Mouse (Mus musculus) spleen, adult 12 weeks (tissue): ENCODE results near the gene Nrg4.
"Not testable (repeated sequence)": the region's sequence is repeated elsewhere in the genome, so short reads cannot be mapped to it uniquely, and the experiment has no call there.

Source experiments
- DNase-seq: peaks from one replicate; pipeline ENCODE4 v3.0.0; 2022; ENCODE audit warnings: low spot score

Gene Nrg4

GRCm38 (mm10) chr9:55250595-55251247 lies 75.9 kb downstream of the Nrg4 start:
- no peak for DNase-seq

DNA sequence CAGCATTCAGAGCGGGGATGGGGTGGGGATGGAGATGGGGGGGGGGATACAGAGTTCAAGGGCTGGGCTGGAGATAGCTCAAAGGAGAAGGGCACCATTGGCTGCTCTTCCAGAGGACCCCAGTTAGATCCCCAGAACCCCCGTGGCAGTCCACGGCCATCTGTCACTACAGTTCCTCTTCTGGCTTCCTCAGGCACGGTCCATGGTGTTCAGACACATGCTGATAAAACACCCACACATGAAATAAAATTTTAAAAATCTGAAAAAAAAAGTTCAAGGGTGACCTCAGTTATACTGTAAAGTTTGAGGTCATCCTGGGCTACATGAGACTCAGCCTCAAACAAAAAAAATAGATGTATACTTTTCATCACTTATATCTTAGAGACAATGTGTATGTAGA lies 78.2 kb downstream of the Nrg4 start:
- no peak for DNase-seq

- no peak for DNase-seq
These were observed 79.7 kb downstream of the Nrg4 start for GRCm38 (mm10) chr9:55246918-55247317.

DNA sequence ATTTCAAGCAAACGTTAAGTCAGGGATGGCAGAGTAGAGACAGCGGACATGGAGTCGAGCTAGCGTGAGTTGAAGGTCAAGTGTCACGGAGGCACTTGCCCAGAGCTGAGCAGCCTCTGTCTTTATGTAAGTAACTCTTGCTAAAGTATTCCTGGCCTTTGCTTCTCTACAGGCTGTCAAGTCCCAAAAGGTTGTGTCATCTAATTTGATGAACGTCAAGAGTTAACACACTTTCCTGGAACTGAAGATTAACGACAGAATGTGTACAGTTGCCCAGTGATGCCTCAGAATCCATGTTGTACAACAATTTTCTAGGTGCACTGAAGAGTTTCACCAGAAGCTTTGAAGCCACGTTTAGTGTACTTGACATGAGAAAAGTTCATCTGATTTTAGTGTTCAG lies 80.2 kb downstream of the Nrg4 start:
- DNase-seq: no peak

GRCm38 (mm10) chr9:55245057-55245750 lies 81.4 kb downstream of the Nrg4 start:
- DNase-seq: not testable (repeated sequence)

DNA sequence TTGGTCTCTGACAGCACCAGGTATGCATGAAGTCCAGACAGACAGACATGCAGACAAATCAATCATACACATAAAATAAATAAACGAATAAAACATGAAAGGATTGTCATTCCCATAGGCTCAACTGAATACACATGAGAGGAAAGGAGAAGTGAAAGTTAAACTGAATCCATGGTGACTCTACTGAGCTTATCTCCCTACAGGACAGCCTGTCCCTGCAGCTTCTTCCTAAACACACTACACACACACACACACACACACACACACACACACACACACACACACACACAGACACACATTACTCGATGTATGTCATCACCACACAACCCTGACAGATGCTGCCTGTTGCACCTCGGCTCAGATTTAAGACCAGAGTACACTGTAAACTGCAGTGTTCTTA lies 82.6 kb downstream of the Nrg4 start:
- DNase-seq: no peak

GRCm38 (mm10) chr9:55243280-55243679 lies 83.4 kb downstream of the Nrg4 start:
- DNase-seq: no peak

DNA sequence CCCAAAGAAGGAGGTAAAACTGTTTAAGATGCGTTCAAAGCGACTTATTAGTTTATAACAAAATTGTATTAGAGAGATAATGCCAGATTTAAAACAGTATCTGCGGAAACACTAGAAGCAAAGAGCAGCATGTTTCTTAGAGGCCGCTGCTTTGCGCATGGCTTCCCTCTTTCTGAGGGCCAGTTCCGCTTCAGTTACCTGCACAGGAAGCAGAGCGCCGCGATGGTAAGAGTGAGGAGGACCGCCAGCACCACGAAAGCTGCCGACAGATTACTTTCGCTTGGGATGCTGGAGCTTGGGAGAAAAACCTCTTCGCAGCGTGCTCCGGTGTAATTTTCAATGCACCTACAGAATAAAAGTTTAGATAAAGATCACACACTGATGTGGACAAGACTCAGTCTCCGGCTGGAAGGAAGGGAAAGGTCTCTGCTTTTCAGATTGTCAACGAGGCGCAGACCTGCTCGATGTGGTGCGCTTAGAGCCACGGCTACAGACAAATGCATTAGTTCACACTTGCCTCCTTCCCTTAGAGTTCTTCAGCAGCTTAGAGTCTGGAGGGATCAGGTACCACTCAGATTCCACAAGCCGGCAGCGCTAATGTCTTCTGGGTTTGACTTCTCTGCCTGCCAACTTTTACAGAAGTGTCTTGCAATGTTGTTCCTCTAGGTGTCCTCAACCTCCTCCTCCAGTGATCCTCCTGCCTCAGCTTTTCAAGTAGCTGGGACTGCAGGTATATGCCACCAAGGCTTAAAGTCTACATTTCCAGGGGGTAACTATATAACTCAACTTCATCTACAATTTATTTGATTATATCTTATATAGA lies 84.6 kb downstream of the Nrg4 start:
- peak; percentile 3 for DNase-seq

- DNase-seq: no peak
These were observed 85.8 kb downstream of the Nrg4 start for GRCm38 (mm10) chr9:55240852-55241251.

- DNase-seq: no peak
These were observed 90.1 kb downstream of the Nrg4 start for GRCm38 (mm10) chr9:55236235-55237165.

- DNase-seq: not testable (repeated sequence)
These were observed 93.6 kb downstream of the Nrg4 start for GRCm38 (mm10) chr9:55233076-55233475.

DNA sequence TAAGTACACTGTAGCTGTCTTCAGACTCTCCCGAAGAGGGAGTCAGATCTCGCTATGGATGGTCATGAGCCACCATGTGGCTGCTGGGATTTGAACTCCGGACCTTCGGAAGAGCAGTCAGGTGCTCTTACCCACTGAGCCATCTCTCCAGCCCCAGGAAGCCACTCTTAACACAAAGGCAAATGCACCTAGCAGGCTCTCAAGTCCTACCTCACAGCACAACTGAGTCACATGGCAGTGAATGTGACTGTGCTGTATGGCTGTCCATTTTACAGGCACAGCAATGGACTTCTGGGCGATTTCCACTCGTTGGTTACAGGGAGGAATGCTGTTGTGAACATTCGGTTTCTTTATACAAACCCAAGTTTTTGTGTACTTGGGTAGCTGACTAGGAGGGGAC lies 94.1 kb downstream of the Nrg4 start:
- no peak for DNase-seq

DNA sequence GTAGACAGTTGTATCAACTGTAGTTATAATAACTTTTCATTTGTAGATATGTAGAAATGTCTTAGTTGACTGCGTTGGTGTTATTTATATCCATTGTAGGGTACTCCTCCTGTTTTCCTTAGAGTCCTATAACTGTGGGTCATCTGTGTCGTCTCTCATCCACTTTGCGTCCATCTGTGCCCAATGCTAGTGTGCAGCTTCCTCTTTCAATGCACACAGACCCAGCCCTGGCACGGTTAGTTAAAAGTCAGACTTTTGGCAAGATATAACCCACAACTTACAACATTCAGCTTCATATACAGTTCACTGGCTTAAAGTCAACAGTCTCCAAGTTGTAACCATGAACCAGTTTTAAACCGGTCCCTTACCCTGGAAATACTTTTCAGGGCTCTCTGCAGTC lies 94.5 kb downstream of the Nrg4 start:
- DNase-seq: no peak

GRCm38 (mm10) chr9:55231544-55231943 lies 95.1 kb downstream of the Nrg4 start:
- no peak for DNase-seq

DNA sequence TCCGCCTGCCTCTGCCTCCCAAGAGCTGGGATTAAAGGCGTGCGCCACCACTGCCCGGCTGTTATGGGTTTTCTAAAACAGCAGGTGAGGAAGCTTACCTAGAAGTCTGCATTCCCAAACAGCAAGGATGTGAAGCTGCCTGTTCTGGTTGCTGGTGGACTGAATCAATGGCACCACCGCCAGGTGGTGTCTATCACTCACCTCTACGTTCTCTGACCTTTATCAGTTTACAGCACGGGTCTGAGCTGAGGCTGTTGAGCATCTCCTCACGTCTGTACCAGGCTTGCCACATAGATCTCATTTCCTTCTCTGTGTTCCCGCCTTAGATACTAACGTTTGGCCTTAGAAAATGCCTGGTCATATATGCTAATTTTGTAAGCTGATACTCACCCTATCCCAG lies 97.6 kb downstream of the Nrg4 start:
- no peak for DNase-seq

DNA sequence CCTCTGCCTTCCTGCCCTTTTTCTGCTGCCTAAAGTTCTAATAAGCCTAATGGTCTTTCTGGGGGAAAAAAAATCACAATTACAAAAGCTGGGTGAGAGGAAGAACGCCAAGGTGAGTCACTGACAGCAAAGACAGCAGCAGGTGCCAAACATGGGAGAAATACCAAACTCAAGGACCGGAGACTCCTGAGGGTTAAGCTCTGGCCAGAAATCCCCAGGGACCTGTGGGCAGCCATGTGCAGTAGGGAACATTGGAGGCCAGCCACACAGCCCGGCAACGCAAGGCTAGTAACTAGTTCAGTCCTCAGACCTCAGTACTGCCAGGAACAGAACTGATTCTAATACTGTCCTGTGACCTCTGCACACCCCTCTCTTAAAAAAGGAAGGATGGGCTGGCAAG lies 98.5 kb downstream of the Nrg4 start:
- DNase-seq: no peak

DNA sequence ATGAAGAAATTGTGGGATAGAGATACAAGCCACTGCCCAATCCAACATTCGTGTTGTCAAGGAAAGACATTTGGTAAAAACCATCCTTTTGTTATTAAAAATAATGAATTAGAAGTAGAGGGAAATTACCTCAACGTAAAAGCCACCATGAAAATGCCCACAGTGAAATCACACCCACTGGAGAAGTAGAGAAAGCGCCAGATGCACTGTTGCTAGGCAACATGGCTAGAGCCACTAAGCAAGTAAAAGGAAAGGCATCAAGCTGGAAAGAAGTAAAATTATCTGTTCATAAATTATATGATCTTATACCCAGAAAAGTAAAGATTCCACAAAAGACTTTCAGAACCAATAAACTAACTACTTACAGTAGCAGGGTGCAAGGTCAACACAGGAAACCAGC lies 100.4 kb downstream of the Nrg4 start:
- DNase-seq: no peak

- DNase-seq: no peak
These were observed 101.4 kb downstream of the Nrg4 start for GRCm38 (mm10) chr9:55225165-55225737.

DNA sequence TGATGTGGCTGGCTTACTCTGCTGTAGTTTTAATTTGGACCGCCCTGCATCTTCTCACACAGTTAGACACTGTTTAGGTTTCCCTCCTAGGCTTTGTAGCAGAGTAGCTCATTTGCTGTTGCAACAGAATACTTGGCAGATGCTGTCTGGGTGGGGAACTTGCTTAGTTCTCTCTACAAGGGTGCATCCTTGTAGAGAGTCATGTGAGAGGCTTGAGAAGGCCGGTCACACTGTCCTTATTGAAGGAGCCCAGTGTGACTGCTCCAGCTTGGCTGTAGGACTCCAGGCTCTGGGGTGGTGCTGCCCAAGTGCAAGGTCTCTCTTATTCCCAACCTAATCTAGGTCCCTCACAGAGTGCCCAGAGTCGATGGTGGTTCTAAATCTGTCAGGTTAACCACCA lies 109.3 kb downstream of the Nrg4 start:
- DNase-seq: no peak

GRCm38 (mm10) chr9:55216078-55216477 lies 110.6 kb downstream of the Nrg4 start:
- no peak for DNase-seq

DNA sequence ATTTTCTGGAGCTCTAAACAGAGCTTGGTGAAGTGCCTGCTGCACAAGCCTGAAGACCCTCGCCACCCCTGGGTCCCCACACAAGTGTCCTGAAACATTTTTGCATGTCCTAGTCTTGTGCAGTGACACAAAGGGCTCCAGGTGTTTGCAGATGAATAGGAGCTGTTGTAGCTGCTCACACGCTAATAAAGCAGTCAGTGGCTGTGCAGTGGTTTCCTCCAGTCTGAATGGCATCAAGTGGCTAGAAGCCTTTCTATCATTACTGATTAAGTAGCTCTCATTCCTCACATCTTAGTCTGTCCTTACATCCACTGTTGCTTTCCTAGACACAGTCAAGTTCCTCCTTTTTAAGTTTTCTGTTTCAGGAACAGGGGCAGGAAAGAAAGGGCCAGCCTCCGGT lies 111.0 kb downstream of the Nrg4 start:
- DNase-seq: no peak

- no peak for DNase-seq
These were observed 111.6 kb downstream of the Nrg4 start for GRCm38 (mm10) chr9:55215056-55215455.
